Mouse (Mus musculus): Measurements from ENCODE around the gene Cacna1a. TPM values are rescaled to one million over a fixed set of nuclear protein-coding genes. Genes with fewer than 3 reads are reported as not detected.
A peak's percentile ranks its signal among the peaks of the same experiment; 100 is the strongest.

The Cacna1a gene
- polyA plus RNA-seq, 1 experiment from 2014 or later = 29.8 TPM

DNA sequence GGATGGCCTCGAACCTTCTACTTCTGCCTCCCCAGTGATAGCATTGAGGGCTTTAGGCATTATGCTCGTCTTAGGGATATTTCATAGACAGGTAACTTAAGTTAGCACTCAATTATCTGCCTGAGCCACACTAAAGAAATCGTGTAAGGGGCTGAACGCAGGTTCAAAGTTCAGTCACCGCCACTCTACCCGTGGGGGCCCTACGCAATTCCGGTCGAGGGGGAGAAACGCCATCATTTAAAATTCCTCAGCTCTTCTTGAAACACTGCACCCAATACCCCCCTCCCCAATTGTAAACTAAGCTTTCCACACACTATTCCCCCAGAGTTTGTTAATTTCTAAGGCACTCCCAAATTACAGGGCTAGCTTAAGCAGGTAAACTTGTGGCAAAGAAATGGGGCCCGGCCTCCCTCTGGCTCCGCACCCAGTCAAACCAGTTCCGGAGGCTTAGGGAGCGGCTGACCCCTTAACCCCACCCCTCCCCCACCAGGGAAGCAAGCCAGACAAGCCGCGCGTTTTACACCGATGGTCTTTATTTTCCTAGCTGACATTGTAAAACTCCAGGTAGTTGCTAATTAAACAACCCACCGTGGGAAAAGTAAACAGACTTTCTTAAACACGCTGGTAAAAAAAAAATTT, 272.7 kb downstream of the Cacna1a start:
- H3K4me1 ChIP-seq (ENCODE audit: control insufficient read depth, insufficient read depth, low read length) = peaks cover 45% of the 10 kb centered on the region
- peak overlapping the region; percentile 88 for H3K4me2 ChIP-seq (ENCODE audit: low read depth, low read length)
- no peaks in the 10 kb centered on the region for H3K27me3 ChIP-seq (ENCODE audit: control insufficient read depth, insufficient read depth, low read length)
- peak overlapping the region; percentile 40; the same call in 1 of the 2 replicates for H3K27ac ChIP-seq (ENCODE audit: low read depth, low read length)
- peak overlapping the region; percentile 76; the same call in 1 of the 2 replicates for H3K9ac ChIP-seq (replicated peaks; ENCODE audit: low read depth, low read length)
- no peak for ATAC-seq (ENCODE audit: low read depth)
- 0% methylated on average over 20 of the region's 20 CpGs for WGBS
- H3K9me3 ChIP-seq (ENCODE audit: control insufficient read depth, low read length) = no peaks in the 10 kb centered on the region
- H3K4me3 ChIP-seq (ENCODE audit: low read depth, low read length) = peak overlapping the region; percentile 51
- H3K36me3 ChIP-seq (ENCODE audit: control insufficient read depth, insufficient read depth, low read length) = no peaks in the 10 kb centered on the region

DNA sequence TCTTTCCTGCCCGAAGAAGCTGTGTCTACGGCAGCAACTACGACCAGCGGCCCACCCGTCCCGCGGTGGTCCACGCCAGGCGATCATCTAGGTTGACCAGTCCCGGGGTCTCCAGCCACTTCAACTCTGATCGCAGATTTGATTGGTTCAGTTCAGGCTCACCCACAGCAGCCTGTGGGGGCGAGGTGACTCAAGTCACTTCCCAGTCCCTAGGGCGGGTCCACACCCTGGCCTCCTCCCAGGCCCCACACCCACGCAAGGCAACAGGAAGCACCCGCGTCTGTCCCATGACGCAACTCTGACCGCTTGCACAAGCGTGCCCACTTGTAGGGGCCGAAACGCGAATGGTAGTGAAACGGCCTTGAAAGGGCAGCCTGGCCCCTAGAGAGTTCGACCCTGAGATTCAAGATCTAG, 273.2 kb downstream of the Cacna1a start:
- no peaks in the 10 kb centered on the region for H3K27me3 ChIP-seq (ENCODE audit: control insufficient read depth, insufficient read depth, low read length)
- peaks cover 45% of the 10 kb centered on the region for H3K4me1 ChIP-seq (ENCODE audit: control insufficient read depth, insufficient read depth, low read length)
- H3K27ac ChIP-seq (ENCODE audit: low read depth, low read length) = peak overlapping the region; percentile 84
- peak overlapping the region; percentile 76 for H3K9ac ChIP-seq (replicated peaks; ENCODE audit: low read depth, low read length)
- WGBS = 1% methylated on average over 24 of the region's 24 CpGs
- ATAC-seq (ENCODE audit: low read depth) = no peak
- H3K9me3 ChIP-seq (ENCODE audit: control insufficient read depth, low read length) = no peaks in the 10 kb centered on the region
- peak overlapping the region; percentile 88 for H3K4me2 ChIP-seq (ENCODE audit: low read depth, low read length)
- no peaks in the 10 kb centered on the region for H3K36me3 ChIP-seq (ENCODE audit: control insufficient read depth, insufficient read depth, low read length)
- H3K4me3 ChIP-seq (ENCODE audit: low read depth, low read length) = peak overlapping the region; percentile 51

DNA sequence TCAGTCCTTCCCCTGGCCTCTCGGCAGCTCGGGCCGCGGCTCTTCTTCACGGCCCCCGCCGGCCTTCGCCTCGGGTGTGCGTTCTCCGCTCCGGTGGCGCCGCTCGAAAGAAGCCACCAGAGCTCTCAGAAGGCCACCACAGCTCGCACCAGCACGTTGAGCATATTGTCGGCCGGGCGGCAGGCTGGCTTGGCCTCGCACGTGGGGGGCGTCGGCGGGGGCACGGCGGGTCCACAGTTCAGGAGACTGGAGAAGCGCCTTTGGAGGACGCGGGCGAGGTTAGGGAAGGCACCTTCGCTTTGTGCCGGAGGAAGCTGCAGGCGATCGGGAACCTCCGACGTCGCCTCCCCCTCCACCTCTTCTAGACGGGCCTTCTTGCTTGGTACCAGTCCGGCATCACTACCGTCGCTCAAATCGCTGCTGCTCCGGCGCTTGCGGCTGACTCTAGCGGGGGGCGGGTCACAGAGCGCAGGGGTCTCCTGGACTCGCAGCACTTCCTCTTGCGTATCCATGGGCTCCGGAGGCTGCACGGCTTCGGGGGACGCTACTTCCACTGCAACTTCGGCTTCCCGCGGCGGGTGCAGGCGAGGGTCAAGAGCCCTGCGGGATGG, 273.8 kb downstream of the Cacna1a start:
- under 1% methylated on average over 61 of the region's 61 CpGs for WGBS

DNA sequence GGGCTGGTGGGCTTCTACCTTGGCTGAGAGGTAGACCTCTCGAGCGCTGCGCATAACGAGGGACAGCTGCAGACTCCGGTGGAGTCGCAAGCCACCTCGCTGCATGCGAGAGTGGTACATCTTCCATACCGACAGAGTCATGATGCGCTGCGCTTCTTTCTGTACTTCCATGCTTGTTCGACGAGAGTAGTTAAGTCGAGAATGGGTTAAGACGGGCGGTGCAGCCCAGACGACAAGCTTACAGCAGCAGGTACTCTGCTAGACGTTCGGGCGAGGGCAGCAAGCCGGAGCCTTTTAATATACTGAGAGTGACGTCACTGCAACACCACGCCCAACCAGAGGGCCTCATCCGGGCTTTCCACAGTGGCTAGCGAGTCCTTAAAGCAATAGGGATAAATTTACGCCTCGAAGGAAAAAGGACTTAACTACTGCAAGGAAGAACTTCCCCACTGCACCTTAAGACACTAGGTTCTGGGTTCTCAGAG, 274.4 kb downstream of the Cacna1a start, which contains the start of gene Ier2:
Gene Ier2 (minus strand): TSS at position 272 of the 485 bp plus-strand sequence.
- Histone ChIP-seq H3K4me1 (ENCODE audit: control insufficient read depth, insufficient read depth, low read length) (peaks cover 40% of the 10 kb centered on the region), H3K27ac (ENCODE audit: low read depth, low read length) (peak within 1 kb of the TSS; percentile 84), H3K9me3 (ENCODE audit: control insufficient read depth, low read length) (no peaks in the 10 kb centered on the region), H3K4me3 (ENCODE audit: low read depth, low read length) (peak within 1 kb of the TSS; percentile 51), H3K27me3 (ENCODE audit: control insufficient read depth, insufficient read depth, low read length) (no peaks in the 10 kb centered on the region), H3K9ac (replicated peaks; ENCODE audit: low read depth, low read length) (peak within 1 kb of the TSS; percentile 76), H3K36me3 (ENCODE audit: control insufficient read depth, insufficient read depth, low read length) (no peaks in the 10 kb centered on the region), H3K4me2 (ENCODE audit: low read depth, low read length) (peak within 1 kb of the TSS; percentile 88)
- WGBS = under 1% methylated on average over 27 of the region's 27 CpGs
- peak; percentile 68 for ATAC-seq (ENCODE audit: low read depth)

More for the DNA sequence above, 273.8 kb downstream of the Cacna1a start:
- H3K9me3 ChIP-seq (ENCODE audit: control insufficient read depth, low read length) = no peaks in the 10 kb centered on the region
- H3K27me3 ChIP-seq (ENCODE audit: control insufficient read depth, insufficient read depth, low read length) = no peaks in the 10 kb centered on the region
- peak overlapping the region; percentile 88 for H3K4me2 ChIP-seq (ENCODE audit: low read depth, low read length)
- peak overlapping the region; percentile 51 for H3K4me3 ChIP-seq (ENCODE audit: low read depth, low read length)
- H3K27ac ChIP-seq (ENCODE audit: low read depth, low read length) = peak overlapping the region; percentile 84
- no peaks in the 10 kb centered on the region for H3K36me3 ChIP-seq (ENCODE audit: control insufficient read depth, insufficient read depth, low read length)
- peak; percentile 8; the same call in 1 of the 2 replicates for ATAC-seq (ENCODE audit: low read depth)
- peak overlapping the region; percentile 76 for H3K9ac ChIP-seq (replicated peaks; ENCODE audit: low read depth, low read length)
- H3K4me1 ChIP-seq (ENCODE audit: control insufficient read depth, insufficient read depth, low read length) = peaks cover 40% of the 10 kb centered on the region

DNA sequence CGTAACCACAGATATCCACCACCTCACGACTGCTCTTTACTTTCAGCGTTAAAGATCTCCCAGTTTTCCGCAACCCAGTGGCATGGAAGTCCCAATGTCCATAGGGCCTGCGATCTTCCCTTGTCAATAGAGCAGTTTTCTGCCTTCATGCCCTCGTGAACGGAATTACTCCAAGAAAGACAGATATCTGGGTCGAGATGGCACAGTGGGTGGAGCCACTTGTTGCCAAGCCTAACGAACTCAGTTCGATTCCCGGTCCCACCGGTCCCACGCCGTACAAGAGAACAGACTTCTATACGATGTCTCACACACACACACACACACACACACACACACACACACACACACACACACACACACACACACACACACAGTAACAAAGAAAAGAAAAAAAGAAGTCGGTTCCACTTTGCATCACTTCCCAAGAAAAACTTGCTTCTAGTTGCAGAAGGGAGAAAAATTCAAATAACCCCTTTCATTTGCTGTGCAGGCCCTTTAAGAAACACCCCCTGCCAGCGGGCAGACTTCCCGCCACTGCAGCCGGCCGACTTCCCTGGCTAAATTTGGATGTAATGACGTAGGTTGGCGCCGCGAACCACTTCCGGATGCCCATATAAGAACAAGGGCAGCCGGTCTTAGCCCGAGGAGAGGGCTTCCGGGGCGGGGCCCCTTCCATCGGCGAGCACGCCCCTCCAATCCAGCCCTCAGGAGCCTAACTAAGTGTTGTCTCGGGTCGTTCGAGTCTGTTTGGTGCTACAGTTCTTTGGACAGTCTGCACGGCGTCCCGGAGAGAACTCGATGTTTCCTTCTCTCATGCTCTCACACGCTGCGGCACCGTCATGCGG, 275.5 kb downstream of the Cacna1a start:
- H3K27me3 ChIP-seq (ENCODE audit: control insufficient read depth, insufficient read depth, low read length) = no peaks in the 10 kb centered on the region
- H3K36me3 ChIP-seq (ENCODE audit: control insufficient read depth, insufficient read depth, low read length) = no peaks in the 10 kb centered on the region
- H3K4me2 ChIP-seq (ENCODE audit: low read depth, low read length) = peak overlapping the region; percentile 88
- peak overlapping the region; percentile 65 for H3K9ac ChIP-seq (replicated peaks; ENCODE audit: low read depth, low read length)
- H3K4me3 ChIP-seq (ENCODE audit: low read depth, low read length) = peak overlapping the region; percentile 51
- ATAC-seq (ENCODE audit: low read depth) = peak; percentile 83
- no peaks in the 10 kb centered on the region for H3K9me3 ChIP-seq (ENCODE audit: control insufficient read depth, low read length)
- peaks cover 40% of the 10 kb centered on the region for H3K4me1 ChIP-seq (ENCODE audit: control insufficient read depth, insufficient read depth, low read length)
- peak overlapping the region; percentile 84 for H3K27ac ChIP-seq (ENCODE audit: low read depth, low read length)
- 3% methylated on average over 43 of the region's 43 CpGs for WGBS

DNA sequence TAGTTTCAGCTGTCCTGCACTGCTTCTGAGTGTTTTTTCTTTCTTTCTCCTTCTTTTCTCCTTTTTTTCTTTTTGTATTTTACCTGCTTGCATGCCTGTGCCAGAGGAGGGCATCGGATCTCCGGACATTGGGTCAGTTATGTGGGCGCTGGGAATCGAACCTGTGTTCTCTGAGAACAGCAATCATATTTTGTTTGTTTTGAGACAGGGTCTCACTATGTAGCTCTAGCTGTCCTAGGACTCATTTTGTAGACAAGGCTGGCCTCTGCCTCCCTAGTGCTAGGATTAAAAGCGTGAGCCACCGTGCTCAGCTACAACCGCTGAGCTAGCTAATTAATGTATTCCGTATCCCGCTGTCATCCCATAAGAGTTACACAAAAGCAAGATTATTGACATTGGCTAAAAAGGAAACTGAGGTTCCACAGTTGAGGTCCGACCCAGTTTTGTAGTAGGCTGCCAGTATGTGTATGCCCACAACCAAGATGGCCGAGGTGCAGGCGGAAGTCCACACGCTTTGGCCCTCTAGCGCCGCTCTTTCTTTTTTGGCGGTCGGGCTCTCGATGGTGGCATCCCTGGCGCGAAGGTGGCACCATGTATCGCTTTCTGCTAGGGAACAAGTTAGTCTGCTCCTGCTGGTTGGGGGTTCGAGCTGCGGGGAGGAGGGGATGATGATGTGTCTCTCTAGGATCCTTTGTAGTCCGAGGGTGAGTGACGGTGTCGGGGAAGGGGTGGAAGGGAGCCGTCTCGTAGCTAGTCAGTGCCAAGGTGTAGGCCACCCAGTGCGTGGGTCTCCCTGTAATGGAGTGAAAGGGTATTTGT, 276.5 kb downstream of the Cacna1a start:
- no peaks in the 10 kb centered on the region for H3K36me3 ChIP-seq (ENCODE audit: control insufficient read depth, insufficient read depth, low read length)
- WGBS = under 1% methylated on average over 29 of the region's 29 CpGs
- H3K9me3 ChIP-seq (ENCODE audit: control insufficient read depth, low read length) = no peaks in the 10 kb centered on the region
- H3K27me3 ChIP-seq (ENCODE audit: control insufficient read depth, insufficient read depth, low read length) = no peaks in the 10 kb centered on the region
- peak overlapping the region; percentile 49 for H3K4me3 ChIP-seq (ENCODE audit: low read depth, low read length)
- peak overlapping the region; percentile 65 for H3K9ac ChIP-seq (replicated peaks; ENCODE audit: low read depth, low read length)
- peaks cover 37% of the 10 kb centered on the region for H3K4me1 ChIP-seq (ENCODE audit: control insufficient read depth, insufficient read depth, low read length)
- peak; percentile 47 for ATAC-seq (ENCODE audit: low read depth)
- peak overlapping the region; percentile 88 for H3K4me2 ChIP-seq (ENCODE audit: low read depth, low read length)
- peak overlapping the region; percentile 84 for H3K27ac ChIP-seq (ENCODE audit: low read depth, low read length)

DNA sequence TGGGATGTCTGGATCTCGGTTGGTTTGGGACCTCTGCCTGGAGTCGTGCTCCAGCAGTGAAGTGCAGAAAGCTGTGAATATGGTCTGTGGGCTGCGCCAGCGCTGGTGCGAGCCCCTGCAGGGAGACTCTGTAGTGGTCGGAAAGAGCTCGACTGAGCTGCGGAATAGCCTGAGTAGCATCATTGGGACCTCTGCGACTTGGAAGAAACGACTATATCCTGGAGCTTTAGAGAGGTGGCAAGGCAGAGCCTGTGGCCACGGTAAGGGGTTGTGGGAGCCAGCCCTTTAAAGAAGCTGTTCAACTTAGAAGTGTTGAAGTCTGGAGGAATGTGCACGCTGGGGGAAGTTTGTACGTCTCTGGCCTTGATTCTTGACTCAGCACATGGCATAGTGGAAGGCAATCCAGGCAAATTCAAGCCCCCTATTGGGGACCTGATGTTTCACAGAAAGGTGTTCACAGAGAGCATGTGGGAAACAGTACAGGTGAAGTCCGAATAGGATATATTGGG, 277.2 kb downstream of the Cacna1a start:
- Histone ChIP-seq H3K9me3 (ENCODE audit: control insufficient read depth, low read length) (no peaks in the 10 kb centered on the region), H3K4me2 (ENCODE audit: low read depth, low read length) (peak overlapping the region; percentile 88), H3K4me3 (ENCODE audit: low read depth, low read length) (peak overlapping the region; percentile 49), H3K27me3 (ENCODE audit: control insufficient read depth, insufficient read depth, low read length) (no peaks in the 10 kb centered on the region), H3K4me1 (ENCODE audit: control insufficient read depth, insufficient read depth, low read length) (peaks cover 32% of the 10 kb centered on the region), H3K9ac (replicated peaks; ENCODE audit: low read depth, low read length) (peak overlapping the region; percentile 65), H3K36me3 (ENCODE audit: control insufficient read depth, insufficient read depth, low read length) (no peaks in the 10 kb centered on the region), H3K27ac (ENCODE audit: low read depth, low read length) (peak overlapping the region; percentile 84)
- ATAC-seq (ENCODE audit: low read depth) = peak; percentile 5; the same call in 1 of the 2 replicates
- 3% methylated on average over 14 of the region's 14 CpGs for WGBS

DNA sequence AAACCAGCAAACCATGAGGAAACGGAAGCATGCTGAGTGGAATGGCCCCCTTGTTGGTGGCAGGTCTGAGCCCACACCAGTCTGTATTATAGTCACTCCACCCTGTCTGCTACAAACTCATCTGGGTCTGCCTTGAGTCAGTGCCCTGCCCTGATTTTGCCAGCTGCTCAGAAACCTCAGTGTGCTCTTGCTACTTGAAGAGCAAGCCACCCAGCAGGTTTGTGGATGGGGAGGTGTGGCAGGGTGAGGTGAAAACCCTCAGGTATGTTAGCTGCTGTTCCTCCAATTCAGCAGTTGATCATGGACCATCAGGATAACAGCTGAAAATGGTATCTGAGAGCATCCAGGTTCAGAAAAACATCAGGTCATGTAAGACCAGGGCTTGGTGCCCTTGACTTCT, 279.8 kb downstream of the Cacna1a start:
- H3K4me1 ChIP-seq (ENCODE audit: control insufficient read depth, insufficient read depth, low read length) = peaks cover 16% of the 10 kb centered on the region
- peaks cover 6% of the 10 kb centered on the region for H3K36me3 ChIP-seq (ENCODE audit: control insufficient read depth, insufficient read depth, low read length)
- H3K4me2 ChIP-seq (ENCODE audit: low read depth, low read length) = no peak overlapping the region
- no peaks in the 10 kb centered on the region for H3K9me3 ChIP-seq (ENCODE audit: control insufficient read depth, low read length)
- H3K4me3 ChIP-seq (ENCODE audit: low read depth, low read length) = no peak overlapping the region
- no peak overlapping the region for H3K27ac ChIP-seq (ENCODE audit: low read depth, low read length)
- no peak for ATAC-seq (ENCODE audit: low read depth)
- WGBS = 88% methylated on average over 1 of the region's 1 CpGs
- no peaks in the 10 kb centered on the region for H3K27me3 ChIP-seq (ENCODE audit: control insufficient read depth, insufficient read depth, low read length)
- no peak overlapping the region for H3K9ac ChIP-seq (replicated peaks; ENCODE audit: low read depth, low read length)

Measured in neural tube, embryonic 14.5 days (tissue).